Mouse (Mus musculus): ENCODE data around the gene Rnd1.

- no peak for TF ChIP-seq POLR2A (IDR thresholded peaks at IDR 0.05; ENCODE audit: extremely low read depth, insufficient read depth, low read length)
- no peak for TF ChIP-seq CTCF (IDR thresholded peaks at IDR 0.05; ENCODE audit: extremely low read depth, insufficient read depth, low read length)
Observed at GRCm38 (mm10) chr15:98726746-98727145, 49.5 kb upstream of the Rnd1 start.

Measured in cortical plate, adult 2 months (tissue).